Mouse (Mus musculus) midbrain, embryonic 15.5 days (tissue): Measurements from ENCODE around the gene Pex11a. TPM values are rescaled to one million over a fixed set of nuclear protein-coding genes. Genes with fewer than 3 reads are reported as not detected.

Experiments
- ATAC-seq: fragments of 200-750 bp; cut with Nextera tagmentation; replicated peaks from 2 replicates; pipeline ENCODE4 v1.8.0; 2017; ENCODE audit warnings: moderate TSS enrichment
- H3K27ac ChIP-seq: fragments of 300-500 bp; sonication (generic); 2 replicates; pipeline ENCODE4 v1.5.1; 2015; ENCODE audit warnings: mild to moderate bottlenecking, inconsistent platforms
- H3K27me3 ChIP-seq: fragments of 300-500 bp; sonication (generic); replicated peaks from 2 replicates; pipeline ENCODE4 v1.6.1; 2015; ENCODE audit warnings: inconsistent platforms
- H3K36me3 ChIP-seq: fragments of 300-500 bp; sonication (generic); replicated peaks from 2 replicates; pipeline ENCODE4 v1.6.1; 2015; ENCODE audit warnings: inconsistent platforms
- H3K4me1 ChIP-seq: fragments of 300-500 bp; sonication (generic); 2 replicates; pipeline ENCODE4 v1.6.1; 2015; ENCODE audit warnings: inconsistent platforms
- H3K4me2 ChIP-seq: fragments of 300-500 bp; sonication (generic); 2 replicates; pipeline ENCODE4 v1.6.1; 2015; ENCODE audit warnings: inconsistent platforms, mild to moderate bottlenecking, moderate library complexity
- H3K4me3 ChIP-seq: fragments of 300-500 bp; sonication (generic); 2 replicates; pipeline ENCODE4 v1.5.1; 2015; ENCODE audit warnings: mild to moderate bottlenecking, inconsistent platforms
- H3K9ac ChIP-seq: fragments of 300-500 bp; sonication (generic); 2 replicates; pipeline ENCODE4 v1.6.1; 2015; ENCODE audit warnings: mild to moderate bottlenecking, inconsistent platforms
- H3K9me3 ChIP-seq: fragments of 300-500 bp; sonication (generic); 2 replicates; pipeline ENCODE4 v1.6.1; 2016; ENCODE audit warnings: inconsistent platforms
- WGBS: fragments of 180-500 bp; shearing (Covaris S2); methylation state at CpG from one replicate; pipeline ENCODE4 v1.1.7; 2015; ENCODE audit warnings: mixed read lengths; 5-methylcytosine and 5-hydroxymethylcytosine counted together
- polyA plus RNA-seq: library from polyadenylated mRNA; unstranded; fragments of >200 nt; fragmentation: Nextera tagmentation; extraction: Ambion mirVana; gene quantifications from 2 replicates; pipeline ENCODE4 v1.2.1, GENCODE M21; 2015

Pex11a gene
- polyA plus RNA-seq, 1 experiment from 2014 or later: 13.5 TPM

GRCm38 (mm10) chr7:79761124-79761876, 18.4 kb upstream of the Pex11a start:
- Histone ChIP-seq H3K4me2 (no peak overlapping the region), H3K27me3 (no peaks in the 10 kb centered on the region), H3K36me3 (no peaks in the 10 kb centered on the region), H3K27ac (no peak overlapping the region), H3K9ac (no peak overlapping the region), H3K9me3 (no peaks in the 10 kb centered on the region), H3K4me3 (no peak overlapping the region), H3K4me1 (no peaks in the 10 kb centered on the region)
- WGBS: 82% methylated on average over 5 of the region's 5 CpGs
- ATAC-seq: no peak

GRCm38 (mm10) chr7:79759766-79760165, 16.8 kb upstream of the Pex11a start:
- Histone ChIP-seq H3K9ac (no peak overlapping the region), H3K9me3 (no peaks in the 10 kb centered on the region), H3K27ac (no peak overlapping the region), H3K27me3 (no peaks in the 10 kb centered on the region), H3K4me2 (no peak overlapping the region), H3K4me1 (no peaks in the 10 kb centered on the region), H3K36me3 (no peaks in the 10 kb centered on the region), H3K4me3 (no peak overlapping the region)
- ATAC-seq: no peak

- Histone ChIP-seq H3K27ac (no peak overlapping the region), H3K27me3 (no peaks in the 10 kb centered on the region), H3K9me3 (no peaks in the 10 kb centered on the region), H3K4me2 (no peak overlapping the region), H3K9ac (no peak overlapping the region), H3K36me3 (no peaks in the 10 kb centered on the region), H3K4me1 (no peaks in the 10 kb centered on the region), H3K4me3 (no peak overlapping the region)
- 76% methylated on average over 6 of the region's 6 CpGs for WGBS
- ATAC-seq: no peak
Observed at GRCm38 (mm10) chr7:79758176-79758575, 15.2 kb upstream of the Pex11a start.

GRCm38 (mm10) chr7:79756334-79756733, 13.4 kb upstream of the Pex11a start:
- Histone ChIP-seq H3K9ac (no peak overlapping the region), H3K4me2 (no peak overlapping the region), H3K4me1 (no peaks in the 10 kb centered on the region), H3K4me3 (no peak overlapping the region), H3K36me3 (no peaks in the 10 kb centered on the region), H3K27me3 (no peaks in the 10 kb centered on the region), H3K9me3 (no peaks in the 10 kb centered on the region), H3K27ac (no peak overlapping the region)
- 54% methylated on average over 2 of the region's 2 CpGs for WGBS
- no peak for ATAC-seq

GRCm38 (mm10) chr7:79749511-79749910, 6.6 kb upstream of the Pex11a start:
- no peak overlapping the region for H3K27ac ChIP-seq
- no peak overlapping the region for H3K9ac ChIP-seq
- H3K9me3 ChIP-seq: no peaks in the 10 kb centered on the region
- H3K4me2 ChIP-seq: no peak overlapping the region
- no peaks in the 10 kb centered on the region for H3K36me3 ChIP-seq
- 83% methylated on average over 6 of the region's 6 CpGs for WGBS
- no peak overlapping the region for H3K4me3 ChIP-seq
- H3K4me1 ChIP-seq: no peaks in the 10 kb centered on the region
- H3K27me3 ChIP-seq: no peaks in the 10 kb centered on the region
- ATAC-seq: no peak

- peaks cover 6% of the 10 kb centered on the region for H3K4me1 ChIP-seq
- no peak for ATAC-seq
- no peak overlapping the region for H3K4me3 ChIP-seq
- no peak overlapping the region for H3K27ac ChIP-seq
- no peaks in the 10 kb centered on the region for H3K36me3 ChIP-seq
- no peak overlapping the region for H3K4me2 ChIP-seq
- WGBS: 85% methylated on average over 6 of the region's 6 CpGs
- H3K27me3 ChIP-seq: no peaks in the 10 kb centered on the region
- H3K9me3 ChIP-seq: no peaks in the 10 kb centered on the region
- H3K9ac ChIP-seq: no peak overlapping the region
Observed at GRCm38 (mm10) chr7:79747659-79748058, 4.7 kb upstream of the Pex11a start.

GRCm38 (mm10) chr7:79744585-79744984, 1.7 kb upstream of the Pex11a start:
- H3K9ac ChIP-seq: no peak overlapping the region
- H3K27ac ChIP-seq: no peak overlapping the region
- H3K9me3 ChIP-seq: no peaks in the 10 kb centered on the region
- H3K4me1 ChIP-seq: peaks cover 11% of the 10 kb centered on the region
- no peak overlapping the region for H3K4me2 ChIP-seq
- WGBS: 78% methylated on average over 5 of the region's 5 CpGs
- no peaks in the 10 kb centered on the region for H3K27me3 ChIP-seq
- H3K4me3 ChIP-seq: no peak overlapping the region
- ATAC-seq: no peak
- no peaks in the 10 kb centered on the region for H3K36me3 ChIP-seq

GRCm38 (mm10) chr7:79744051-79744450, 1.1 kb upstream of the Pex11a start:
- no peak overlapping the region for H3K9ac ChIP-seq
- 91% methylated on average over 9 of the region's 9 CpGs for WGBS
- H3K36me3 ChIP-seq: no peaks in the 10 kb centered on the region
- ATAC-seq: no peak
- no peak overlapping the region for H3K27ac ChIP-seq
- no peak overlapping the region for H3K4me3 ChIP-seq
- peaks cover 11% of the 10 kb centered on the region for H3K4me1 ChIP-seq
- H3K9me3 ChIP-seq: no peaks in the 10 kb centered on the region
- H3K4me2 ChIP-seq: no peak overlapping the region
- H3K27me3 ChIP-seq: no peaks in the 10 kb centered on the region

GRCm38 (mm10) chr7:79742277-79742658, 663 bp downstream of the Pex11a start:
- ATAC-seq: no peak
- Histone ChIP-seq H3K4me1 (peaks cover 11% of the 10 kb centered on the region), H3K36me3 (no peaks in the 10 kb centered on the region), H3K4me2 (peak overlapping the region; percentile 89), H3K27ac (no peak overlapping the region), H3K4me3 (peak overlapping the region; percentile 55), H3K9me3 (no peaks in the 10 kb centered on the region), H3K9ac (peak overlapping the region; percentile 48), H3K27me3 (no peaks in the 10 kb centered on the region)
- 23% methylated on average over 11 of the region's 11 CpGs for WGBS

GRCm38 (mm10) chr7:79740279-79740678, 2.7 kb downstream of the Pex11a start:
- no peak for ATAC-seq
- 72% methylated on average over 4 of the region's 4 CpGs for WGBS
- no peaks in the 10 kb centered on the region for H3K36me3 ChIP-seq
- no peaks in the 10 kb centered on the region for H3K9me3 ChIP-seq
- peaks cover 11% of the 10 kb centered on the region for H3K4me1 ChIP-seq
- H3K27me3 ChIP-seq: no peaks in the 10 kb centered on the region
- H3K9ac ChIP-seq: no peak overlapping the region
- no peak overlapping the region for H3K4me2 ChIP-seq
- H3K4me3 ChIP-seq: no peak overlapping the region
- no peak overlapping the region for H3K27ac ChIP-seq

- Histone ChIP-seq H3K9ac (no peak overlapping the region), H3K4me1 (peaks cover 11% of the 10 kb centered on the region), H3K4me2 (no peak overlapping the region), H3K4me3 (no peak overlapping the region), H3K27ac (no peak overlapping the region), H3K27me3 (no peaks in the 10 kb centered on the region), H3K36me3 (no peaks in the 10 kb centered on the region), H3K9me3 (no peaks in the 10 kb centered on the region)
- WGBS: 93% methylated on average over 2 of the region's 2 CpGs
- ATAC-seq: no peak
Observed at GRCm38 (mm10) chr7:79738913-79739312, 4.0 kb downstream of the Pex11a start.

- Histone ChIP-seq H3K27ac (no peak overlapping the region), H3K4me3 (no peak overlapping the region), H3K9me3 (no peaks in the 10 kb centered on the region), H3K4me2 (no peak overlapping the region), H3K9ac (no peak overlapping the region), H3K4me1 (no peaks in the 10 kb centered on the region), H3K36me3 (no peaks in the 10 kb centered on the region), H3K27me3 (no peaks in the 10 kb centered on the region)
- 93% methylated on average over 14 of the region's 14 CpGs for WGBS
- ATAC-seq: no peak
Observed at GRCm38 (mm10) chr7:79736511-79736910, 6.4 kb downstream of the Pex11a start.

- Histone ChIP-seq H3K9ac (no peak overlapping the region), H3K4me2 (no peak overlapping the region), H3K4me1 (no peaks in the 10 kb centered on the region), H3K9me3 (no peaks in the 10 kb centered on the region), H3K27ac (no peak overlapping the region), H3K27me3 (no peaks in the 10 kb centered on the region), H3K4me3 (no peak overlapping the region), H3K36me3 (no peaks in the 10 kb centered on the region)
- 77% methylated on average over 8 of the region's 8 CpGs for WGBS
- ATAC-seq: no peak
Observed at GRCm38 (mm10) chr7:79734563-79734962, 8.4 kb downstream of the Pex11a start.
